Mouse (Mus musculus) hindbrain, embryonic 10.5 days (tissue): ENCODE measurements around the gene Vps33a. TPM values are rescaled to one million over a fixed set of nuclear protein-coding genes. Genes with fewer than 3 reads are reported as not detected.

ENCODE experiments used
- DNase-seq: peaks from one replicate; pipeline ENCODE4 v3.0.0-alpha.2; 2017; ENCODE audit warnings: low spot score
- H3K27ac ChIP-seq: fragments of 300-500 bp; sonication (generic); 2 replicates; pipeline ENCODE4 v1.5.1; 2016; ENCODE audit warnings: mild to moderate bottlenecking, moderate library complexity
- H3K27me3 ChIP-seq: fragments of 300-500 bp; sonication (generic); 2 replicates; pipeline ENCODE4 v1.6.1; 2016; ENCODE audit warnings: mild to moderate bottlenecking; ENCODE audit not compliant: poor library complexity, insufficient read depth, severe bottlenecking
- H3K36me3 ChIP-seq: fragments of 300-500 bp; sonication (generic); 2 replicates; pipeline ENCODE4 v1.6.1; 2016; ENCODE audit warnings: mild to moderate bottlenecking, moderate library complexity
- H3K4me1 ChIP-seq: fragments of 300-500 bp; sonication (generic); replicated peaks from 2 replicates; pipeline ENCODE4 v1.6.1; 2016; ENCODE audit warnings: mild to moderate bottlenecking
- H3K4me3 ChIP-seq: fragments of 300-500 bp; sonication (generic); 2 replicates; pipeline ENCODE4 v1.5.1; 2016; ENCODE audit warnings: mild to moderate bottlenecking, moderate library complexity
- H3K9me3 ChIP-seq: fragments of 300-500 bp; sonication (generic); 2 replicates; pipeline ENCODE4 v1.6.1; 2016; ENCODE audit warnings: mild to moderate bottlenecking, moderate library complexity
- WGBS: fragments of 180-500 bp; shearing (Covaris S2); methylation state at CpG from one replicate; pipeline ENCODE4 v1.1.7; 2016; 5-methylcytosine and 5-hydroxymethylcytosine counted together
- polyA plus RNA-seq: library from polyadenylated mRNA; unstranded; fragments of >200 nt; fragmentation: Nextera tagmentation; extraction: Ambion mirVana; gene quantifications from 2 replicates; pipeline ENCODE4 v1.2.1, GENCODE M21; 2016

Gene Vps33a
- polyA plus RNA-seq, 1 experiment from 2014 or later = 37.6 TPM

DNA sequence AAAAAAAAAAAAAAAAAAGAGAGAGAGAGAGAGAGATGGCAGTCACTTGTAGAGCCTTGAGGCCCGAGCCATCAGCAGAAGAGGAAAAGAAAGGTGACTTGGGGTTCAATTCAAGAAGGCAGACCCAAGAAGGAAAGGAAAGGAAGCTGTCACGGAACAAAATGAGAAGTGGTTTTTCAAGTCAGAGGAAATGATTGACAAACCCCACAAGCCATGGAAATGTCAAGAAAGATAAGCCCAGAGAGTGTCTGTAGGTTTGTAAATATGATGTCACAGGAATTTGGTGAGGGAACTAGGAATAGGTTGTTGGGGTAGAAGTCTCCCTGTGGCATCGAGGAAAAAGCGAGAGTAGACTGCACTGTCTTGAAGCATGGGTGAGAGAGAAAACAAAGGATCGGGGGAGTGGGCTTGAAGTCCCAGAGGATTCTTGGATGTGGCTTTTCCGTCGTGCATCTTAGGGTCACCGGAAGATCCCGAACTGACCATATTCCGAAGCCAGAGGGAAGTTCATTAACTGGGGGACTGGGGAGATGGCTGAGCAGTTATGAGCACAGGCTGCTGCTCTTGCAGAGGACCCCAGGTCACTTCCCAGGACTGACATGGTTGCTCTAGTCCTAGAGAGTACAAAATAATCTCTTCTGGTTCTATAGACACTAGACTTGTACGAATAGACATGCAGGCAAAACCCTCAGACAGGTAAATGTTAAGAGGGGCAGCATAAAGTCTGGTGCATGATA, 85.0 kb downstream of the Vps33a start:
- DNase-seq = no peak
- Histone ChIP-seq H3K9me3 (no peaks in the 10 kb centered on the region), H3K27me3 (peaks cover 7% of the 10 kb centered on the region), H3K36me3 (no peaks in the 10 kb centered on the region), H3K27ac (no peak overlapping the region), H3K4me1 (peaks cover 14% of the 10 kb centered on the region), H3K4me3 (no peak overlapping the region)
- 88% methylated on average over 11 of the region's 11 CpGs for WGBS

Other genes starting within 250 kb of the Vps33a start
- gene Bcl7a, start 229.2 kb downstream of the Vps33a start, polyA plus RNA-seq = 42.9 and 48.0 TPM in 2 replicates
- gene Mlxip, start 178.2 kb downstream of the Vps33a start, polyA plus RNA-seq = 18.0 and 18.8 TPM in 2 replicates
- 0.07 and 0.31 TPM in 2 replicates for gene Lrrc43, start 83.7 kb downstream of the Vps33a start, polyA plus RNA-seq
- not detected in 2 replicates for gene Il31, start 83.5 kb downstream of the Vps33a start, polyA plus RNA-seq
- gene B3gnt4, start 62.6 kb downstream of the Vps33a start, polyA plus RNA-seq = 1.3 and 1.4 TPM in 2 replicates
- gene Diablo, start 48.9 kb downstream of the Vps33a start, polyA plus RNA-seq = 149 and 152 TPM in 2 replicates
- not detected in 2 replicates for gene Gm49027, start 47.5 kb downstream of the Vps33a start, polyA plus RNA-seq
- 44.4 and 52.0 TPM in 2 replicates for gene Clip1, start 111.6 kb upstream of the Vps33a start, polyA plus RNA-seq
- gene Zcchc8, start 148.1 kb upstream of the Vps33a start, polyA plus RNA-seq = 77.4 and 92.5 TPM in 2 replicates
- gene Rsrc2, start 176.4 kb upstream of the Vps33a start, polyA plus RNA-seq = 104 and 125 TPM in 2 replicates
- 31.0 and 43.3 TPM in 2 replicates for gene Kntc1, start 176.7 kb upstream of the Vps33a start, polyA plus RNA-seq